Mouse (Mus musculus): Measurements from ENCODE around the gene Nt5c2.

DNA sequence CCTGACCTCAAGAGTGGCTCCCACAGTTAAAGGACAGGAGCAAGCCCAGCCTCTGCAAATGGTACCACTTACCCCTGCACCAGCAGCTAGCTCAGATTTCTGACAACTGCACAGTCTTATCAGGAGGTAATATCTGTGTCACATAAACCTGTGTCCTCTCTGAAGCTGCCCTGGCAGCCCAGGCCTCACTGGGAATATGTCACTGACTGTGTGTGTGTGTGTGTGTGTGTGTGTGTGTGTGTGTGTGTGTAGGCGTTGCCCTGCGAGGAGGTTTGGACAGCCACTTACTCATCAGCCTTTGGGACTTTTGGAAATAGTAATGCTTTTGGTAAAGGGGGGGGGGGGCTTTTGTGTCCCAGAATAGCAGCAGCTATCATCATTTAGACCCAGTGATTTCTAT is 171.9 kb downstream of the Nt5c2 start:
- TF ChIP-seq POLR2A (IDR thresholded peaks at IDR 0.05; ENCODE audit: low read depth, low read length) (no peak), CTCF (IDR thresholded peaks at IDR 0.05; ENCODE audit: borderline replicate concordance, insufficient read depth, low read length) (no peak)
